Mouse (Mus musculus): ENCODE measurements around the gene Il6st. TPM values are rescaled to one million over a fixed set of nuclear protein-coding genes. Genes with fewer than 3 reads are reported as not detected.

Gene Il6st
- polyA plus RNA-seq, 1 experiment = 8.3 TPM

DNA sequence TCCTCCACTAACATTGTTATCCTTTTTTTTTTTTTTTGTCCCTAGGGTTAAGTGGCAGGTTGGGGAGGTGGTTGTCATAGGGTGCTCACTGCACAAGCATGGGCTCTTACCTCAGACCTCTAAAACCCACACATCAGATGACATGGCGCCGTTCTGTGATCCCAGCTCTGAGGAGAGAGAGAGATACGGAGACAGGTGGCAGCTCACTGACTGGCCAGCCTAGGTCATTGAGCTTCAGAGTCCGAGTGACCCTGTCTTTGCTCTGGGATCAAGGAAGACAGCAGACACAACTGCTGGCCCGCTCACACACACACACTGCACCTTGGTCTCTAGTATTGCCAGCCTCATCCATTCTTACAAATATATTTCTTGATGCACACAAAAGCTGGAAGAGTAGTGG is 18.7 kb downstream of the Il6st start:
- WGBS = 92% methylated on average over 5 of the region's 5 CpGs
- Histone ChIP-seq H3K27ac (ENCODE audit: insufficient read depth, low read depth, low read length) (no peak overlapping the region), H3K27me3 (ENCODE audit: control insufficient read depth, insufficient read depth, low read length) (no peaks in the 10 kb centered on the region), H3K4me3 (ENCODE audit: low read depth, low read length) (no peak overlapping the region), H3K36me3 (ENCODE audit: control insufficient read depth, insufficient read depth, low read length) (peaks cover 37% of the 10 kb centered on the region), H3K4me1 (ENCODE audit: control insufficient read depth, insufficient read depth, insufficient read length, low read length) (no peaks in the 10 kb centered on the region)
- TF ChIP-seq CTCF (IDR thresholded peaks at IDR 0.05; ENCODE audit: extremely low read depth, insufficient read length, insufficient replicate concordance, low read depth, low read length) = no peak
- TF ChIP-seq POLR2A (IDR thresholded peaks at IDR 0.05; ENCODE audit: low read depth, low read length) = no peak

- H3K36me3 ChIP-seq (ENCODE audit: control insufficient read depth, insufficient read depth, low read length) = peaks cover 37% of the 10 kb centered on the region
- no peak overlapping the region for H3K27ac ChIP-seq (ENCODE audit: insufficient read depth, low read depth, low read length)
- TF ChIP-seq POLR2A (IDR thresholded peaks at IDR 0.05; ENCODE audit: low read depth, low read length) = no peak
- no peak for TF ChIP-seq CTCF (IDR thresholded peaks at IDR 0.05; ENCODE audit: extremely low read depth, insufficient read length, insufficient replicate concordance, low read depth, low read length)
- 83% methylated on average over 7 of the region's 7 CpGs for whole genome bisulfite sequencing
- no peaks in the 10 kb centered on the region for H3K27me3 ChIP-seq (ENCODE audit: control insufficient read depth, insufficient read depth, low read length)
- no peaks in the 10 kb centered on the region for H3K4me1 ChIP-seq (ENCODE audit: control insufficient read depth, insufficient read depth, insufficient read length, low read length)
- H3K4me3 ChIP-seq (ENCODE audit: low read depth, low read length) = no peak overlapping the region
Measured at GRCm38 (mm10) chr13:112483015-112483414, 19.1 kb downstream of the Il6st start.

DNA sequence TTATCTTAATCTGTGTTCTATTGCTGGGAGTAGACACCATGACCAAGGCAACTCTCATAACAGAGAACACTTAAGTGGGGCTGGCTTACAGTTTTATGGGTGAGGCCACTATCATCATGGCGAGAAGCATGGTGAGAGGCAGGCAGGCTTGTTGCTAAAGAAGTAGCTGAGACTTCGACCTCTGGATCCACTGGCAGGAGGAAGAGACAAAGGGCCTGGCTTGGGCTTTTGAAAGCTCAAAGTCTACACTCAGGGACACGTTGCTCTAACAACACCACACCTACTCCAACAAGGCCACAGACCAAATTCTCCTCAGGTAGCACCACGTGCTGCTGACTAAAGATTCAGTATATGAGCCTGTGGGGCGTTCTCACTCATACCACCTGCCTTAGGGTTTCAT is 22.4 kb downstream of the Il6st start:
- Histone ChIP-seq H3K27ac (ENCODE audit: insufficient read depth, low read depth, low read length) (peak overlapping the region; percentile 27; the same call in 1 of the 2 replicates), H3K36me3 (ENCODE audit: control insufficient read depth, insufficient read depth, low read length) (peaks cover 36% of the 10 kb centered on the region)
- TF ChIP-seq CTCF (IDR thresholded peaks at IDR 0.05; ENCODE audit: extremely low read depth, insufficient read length, insufficient replicate concordance, low read depth, low read length) (no peak), POLR2A (IDR thresholded peaks at IDR 0.05; ENCODE audit: low read depth, low read length) (no peak)

DNA sequence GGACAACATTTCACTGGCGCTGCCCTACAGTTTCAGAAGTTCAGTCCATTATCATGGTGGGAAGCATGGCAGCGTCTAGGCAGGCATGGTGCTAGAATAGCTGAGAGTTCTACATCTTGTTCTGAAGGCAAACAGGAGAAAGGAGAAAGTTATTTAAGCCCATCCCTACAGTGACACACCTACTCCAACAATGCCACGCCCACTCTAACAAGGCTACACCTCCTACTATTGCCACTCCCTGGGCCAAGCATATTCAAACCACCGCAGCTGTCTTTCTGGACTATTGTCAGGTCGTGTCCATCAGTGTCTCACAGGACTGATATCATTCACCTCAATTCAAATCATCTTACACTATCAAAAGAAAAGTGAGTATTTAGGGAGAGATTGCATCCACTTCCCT is 22.8 kb downstream of the Il6st start:
- WGBS = 95% methylated on average over 5 of the region's 5 CpGs
- H3K27ac ChIP-seq (ENCODE audit: insufficient read depth, low read depth, low read length) = peak overlapping the region; percentile 27; the same call in 1 of the 2 replicates
- H3K27me3 ChIP-seq (ENCODE audit: control insufficient read depth, insufficient read depth, low read length) = no peaks in the 10 kb centered on the region
- no peak overlapping the region for H3K4me3 ChIP-seq (ENCODE audit: low read depth, low read length)
- no peaks in the 10 kb centered on the region for H3K4me1 ChIP-seq (ENCODE audit: control insufficient read depth, insufficient read depth, insufficient read length, low read length)
- TF ChIP-seq CTCF (IDR thresholded peaks at IDR 0.05; ENCODE audit: extremely low read depth, insufficient read length, insufficient replicate concordance, low read depth, low read length) = no peak
- no peak for TF ChIP-seq POLR2A (IDR thresholded peaks at IDR 0.05; ENCODE audit: low read depth, low read length)
- peaks cover 35% of the 10 kb centered on the region for H3K36me3 ChIP-seq (ENCODE audit: control insufficient read depth, insufficient read depth, low read length)

More for the DNA sequence above, 22.4 kb downstream of the Il6st start:
- Histone ChIP-seq H3K27me3 (ENCODE audit: control insufficient read depth, insufficient read depth, low read length) (no peaks in the 10 kb centered on the region), H3K4me3 (ENCODE audit: low read depth, low read length) (no peak overlapping the region), H3K4me1 (ENCODE audit: control insufficient read depth, insufficient read depth, insufficient read length, low read length) (no peaks in the 10 kb centered on the region)
- 57% methylated on average over 5 of the region's 5 CpGs for WGBS

DNA sequence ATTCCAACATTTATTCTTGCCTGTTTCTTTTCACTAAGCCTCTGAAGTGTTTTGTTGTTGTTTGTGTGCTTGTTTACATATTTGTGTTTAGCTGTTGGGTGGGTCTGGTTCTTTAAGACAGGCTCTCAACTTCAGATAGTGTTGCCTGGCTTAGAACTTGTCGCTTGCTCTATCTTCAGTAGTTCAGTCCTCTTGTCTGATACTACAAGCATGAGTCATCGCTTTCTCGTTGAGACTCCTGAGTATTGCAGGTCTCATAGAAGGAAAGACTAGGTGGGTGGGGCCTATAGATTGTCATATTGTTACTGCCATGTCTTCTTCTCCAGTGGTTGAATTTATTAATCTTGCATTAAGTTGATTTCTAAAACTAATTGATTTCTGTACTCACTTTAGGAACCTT is 26.2 kb downstream of the Il6st start:
- WGBS = 73% methylated on average over 3 of the region's 3 CpGs
- no peak for TF ChIP-seq CTCF (IDR thresholded peaks at IDR 0.05; ENCODE audit: extremely low read depth, insufficient read length, insufficient replicate concordance, low read depth, low read length)
- no peak for TF ChIP-seq POLR2A (IDR thresholded peaks at IDR 0.05; ENCODE audit: low read depth, low read length)
- no peak overlapping the region for H3K4me3 ChIP-seq (ENCODE audit: low read depth, low read length)
- no peak overlapping the region for H3K27ac ChIP-seq (ENCODE audit: insufficient read depth, low read depth, low read length)
- H3K4me1 ChIP-seq (ENCODE audit: control insufficient read depth, insufficient read depth, insufficient read length, low read length) = no peaks in the 10 kb centered on the region
- H3K27me3 ChIP-seq (ENCODE audit: control insufficient read depth, insufficient read depth, low read length) = no peaks in the 10 kb centered on the region
- H3K36me3 ChIP-seq (ENCODE audit: control insufficient read depth, insufficient read depth, low read length) = peaks cover 26% of the 10 kb centered on the region

DNA sequence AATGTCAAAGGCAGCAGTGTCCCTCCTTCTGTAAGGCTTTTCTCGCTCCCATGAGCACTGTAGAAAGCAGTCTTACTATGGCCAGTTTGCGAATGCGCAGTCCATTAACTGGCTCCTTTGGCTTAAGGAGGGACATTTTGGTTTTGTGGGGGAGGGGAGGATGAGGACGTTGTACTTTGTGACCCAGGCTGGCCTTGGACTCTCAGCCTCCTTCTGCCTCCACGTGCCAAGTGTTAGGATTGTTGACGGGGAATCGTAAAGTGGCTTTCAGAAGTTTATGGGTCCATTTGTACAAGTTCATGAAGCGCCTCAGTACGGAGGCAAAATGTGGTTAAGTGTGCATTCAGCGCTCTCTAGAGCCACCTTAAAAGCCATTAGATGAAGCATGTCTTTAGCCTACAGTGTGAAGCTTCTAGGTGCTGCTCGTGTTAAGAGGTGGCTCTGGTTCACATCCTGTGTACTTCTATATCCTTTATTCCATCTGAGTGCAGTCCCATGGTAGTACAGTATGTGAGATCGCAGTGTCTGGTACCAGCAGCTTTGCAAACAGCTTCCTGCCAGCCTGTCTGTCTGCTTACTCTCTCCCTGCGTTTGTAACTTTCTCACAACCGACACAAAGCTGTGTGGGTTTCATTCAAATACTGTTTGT is 27.9 kb downstream of the Il6st start:
- H3K4me3 ChIP-seq (ENCODE audit: low read depth, low read length) = no peak overlapping the region
- H3K27ac ChIP-seq (ENCODE audit: insufficient read depth, low read depth, low read length) = no peak overlapping the region
- peaks cover 35% of the 10 kb centered on the region for H3K36me3 ChIP-seq (ENCODE audit: control insufficient read depth, insufficient read depth, low read length)
- H3K27me3 ChIP-seq (ENCODE audit: control insufficient read depth, insufficient read depth, low read length) = no peaks in the 10 kb centered on the region
- WGBS = 72% methylated on average over 14 of the region's 14 CpGs
- H3K4me1 ChIP-seq (ENCODE audit: control insufficient read depth, insufficient read depth, insufficient read length, low read length) = no peaks in the 10 kb centered on the region
- TF ChIP-seq CTCF (IDR thresholded peaks at IDR 0.05; ENCODE audit: extremely low read depth, insufficient read length, insufficient replicate concordance, low read depth, low read length) (no peak), POLR2A (IDR thresholded peaks at IDR 0.05; ENCODE audit: low read depth, low read length) (no peak)

GRCm38 (mm10) chr13:112492285-112492678 is 28.4 kb downstream of the Il6st start:
- Histone ChIP-seq H3K4me3 (ENCODE audit: low read depth, low read length) (no peak overlapping the region), H3K27me3 (ENCODE audit: control insufficient read depth, insufficient read depth, low read length) (no peaks in the 10 kb centered on the region), H3K4me1 (ENCODE audit: control insufficient read depth, insufficient read depth, insufficient read length, low read length) (no peaks in the 10 kb centered on the region), H3K36me3 (ENCODE audit: control insufficient read depth, insufficient read depth, low read length) (peaks cover 35% of the 10 kb centered on the region), H3K27ac (ENCODE audit: insufficient read depth, low read depth, low read length) (no peak overlapping the region)
- no peak for TF ChIP-seq CTCF (IDR thresholded peaks at IDR 0.05; ENCODE audit: extremely low read depth, insufficient read length, insufficient replicate concordance, low read depth, low read length)
- no peak for TF ChIP-seq POLR2A (IDR thresholded peaks at IDR 0.05; ENCODE audit: low read depth, low read length)
- 73% methylated on average over 1 of the region's 1 CpGs for WGBS
